Mouse (Mus musculus): ENCODE measurements around the gene Lrrc73. TPM values are rescaled to one million over a fixed set of nuclear protein-coding genes. Genes with fewer than 3 reads are reported as not detected.
A peak's percentile ranks its signal among the peaks of the same experiment; 100 is the strongest.

The Lrrc73 gene
- total and polyA plus RNA-seq, 3 experiments: 0.21 to 0.70 (median 0.34) TPM

GRCm38 (mm10) chr17:46283140-46283539 lies 29.8 kb downstream of the Lrrc73 start:
- peaks cover 7% of the 10 kb centered on the region for H3K4me1 ChIP-seq (ENCODE audit: control insufficient read depth, insufficient read depth, low read length)
- H3K27ac ChIP-seq: peak overlapping the region; percentile 24; the same call in 1 of the 2 replicates
- no peaks in the 10 kb centered on the region for H3K27me3 ChIP-seq (ENCODE audit: control insufficient read depth, insufficient read depth, low read length)
- no peak for TF ChIP-seq EP300 (IDR thresholded peaks at IDR 0.05; ENCODE audit: insufficient read depth, low read depth, low read length)
- TF ChIP-seq POLR2A (IDR thresholded peaks at IDR 0.05; ENCODE audit: insufficient read depth, low read depth, low read length): no peak
- TF ChIP-seq CTCF (IDR thresholded peaks at IDR 0.05): no peak
- peaks cover 2% of the 10 kb centered on the region; the same call in 1 of the 2 replicates for H3K79me2 ChIP-seq (replicated peaks; ENCODE audit: control insufficient read depth, insufficient read depth, low read length)
- 33% methylated on average over 9 of the region's 9 CpGs for WGBS
- peak overlapping the region; percentile 59 for H3K4me3 ChIP-seq
- peaks cover 2% of the 10 kb centered on the region for H3K36me3 ChIP-seq (ENCODE audit: control insufficient read depth, insufficient read depth, low read length)
- intact Hi-C loops (cut with DNase I): no loop called here
- DNase-seq: no peak
- no peak overlapping the region for H3K9ac ChIP-seq (ENCODE audit: low read depth, low read length)

- Histone ChIP-seq H3K4me1 (ENCODE audit: control insufficient read depth, insufficient read depth, low read length) (peaks cover 9% of the 10 kb centered on the region), H3K4me3 (no peak overlapping the region), H3K27ac (no peak overlapping the region), H3K9ac (ENCODE audit: low read depth, low read length) (no peak overlapping the region), H3K79me2 (replicated peaks; ENCODE audit: control insufficient read depth, insufficient read depth, low read length) (no peaks in the 10 kb centered on the region), H3K27me3 (ENCODE audit: control insufficient read depth, insufficient read depth, low read length) (no peaks in the 10 kb centered on the region), H3K36me3 (ENCODE audit: control insufficient read depth, insufficient read depth, low read length) (peaks cover 2% of the 10 kb centered on the region; the same call in 1 of the 2 replicates)
- TF ChIP-seq EP300 (IDR thresholded peaks at IDR 0.05; ENCODE audit: insufficient read depth, low read depth, low read length) (no peak), POLR2A (IDR thresholded peaks at IDR 0.05; ENCODE audit: insufficient read depth, low read depth, low read length) (no peak), CTCF (IDR thresholded peaks at IDR 0.05) (no peak)
- 70% methylated on average over 8 of the region's 8 CpGs for WGBS
- no peak for DNase-seq
- intact Hi-C loops (cut with DNase I): no loop called here
These were observed 30.6 kb downstream of the Lrrc73 start for GRCm38 (mm10) chr17:46283911-46284310.

- H3K9ac ChIP-seq (ENCODE audit: low read depth, low read length): no peak overlapping the region
- no peak overlapping the region for H3K27ac ChIP-seq
- H3K4me1 ChIP-seq (ENCODE audit: control insufficient read depth, insufficient read depth, low read length): peaks cover 9% of the 10 kb centered on the region
- WGBS: 52% methylated on average over 7 of the region's 7 CpGs
- DNase-seq: no peak
- H3K4me3 ChIP-seq: no peak overlapping the region
- TF ChIP-seq CTCF (IDR thresholded peaks at IDR 0.05): no peak
- TF ChIP-seq POLR2A (IDR thresholded peaks at IDR 0.05; ENCODE audit: insufficient read depth, low read depth, low read length): no peak
- TF ChIP-seq EP300 (IDR thresholded peaks at IDR 0.05; ENCODE audit: insufficient read depth, low read depth, low read length): no peak
- intact Hi-C loops (cut with DNase I): no loop called here
- peaks cover 2% of the 10 kb centered on the region; the same call in 1 of the 2 replicates for H3K36me3 ChIP-seq (ENCODE audit: control insufficient read depth, insufficient read depth, low read length)
- no peaks in the 10 kb centered on the region for H3K79me2 ChIP-seq (replicated peaks; ENCODE audit: control insufficient read depth, insufficient read depth, low read length)
- no peaks in the 10 kb centered on the region for H3K27me3 ChIP-seq (ENCODE audit: control insufficient read depth, insufficient read depth, low read length)
These were observed 31.3 kb downstream of the Lrrc73 start for GRCm38 (mm10) chr17:46284653-46285052.

DNA sequence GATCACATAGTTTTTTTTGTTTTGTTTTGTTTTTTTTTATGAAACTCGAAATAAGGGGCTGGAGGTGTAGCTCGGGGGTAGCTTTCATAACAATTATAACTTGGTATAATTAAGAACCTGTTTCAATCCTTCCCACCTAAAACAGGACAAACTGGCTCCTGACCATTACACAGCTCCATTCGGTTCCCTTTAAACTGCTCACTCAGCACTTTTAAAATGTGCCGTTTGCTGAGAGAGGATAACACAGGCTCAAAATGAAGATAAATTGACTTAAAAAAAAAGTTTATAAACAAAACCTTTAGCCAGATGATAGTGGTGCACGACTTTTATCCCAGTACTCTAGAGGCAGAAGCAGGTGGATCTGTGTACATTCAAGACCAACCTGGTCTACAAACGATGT lies 32.1 kb downstream of the Lrrc73 start:
- 57% methylated on average over 6 of the region's 6 CpGs for WGBS

GRCm38 (mm10) chr17:46287678-46288095 lies 34.4 kb downstream of the Lrrc73 start:
- Histone ChIP-seq H3K27ac (peak overlapping the region; percentile 64), H3K27me3 (ENCODE audit: control insufficient read depth, insufficient read depth, low read length) (no peaks in the 10 kb centered on the region), H3K36me3 (ENCODE audit: control insufficient read depth, insufficient read depth, low read length) (no peaks in the 10 kb centered on the region), H3K4me3 (no peak overlapping the region), H3K4me1 (ENCODE audit: control insufficient read depth, insufficient read depth, low read length) (peaks cover 7% of the 10 kb centered on the region), H3K9ac (ENCODE audit: low read depth, low read length) (no peak overlapping the region), H3K79me2 (replicated peaks; ENCODE audit: control insufficient read depth, insufficient read depth, low read length) (no peaks in the 10 kb centered on the region)
- WGBS: 23% methylated on average over 11 of the region's 11 CpGs
- TF ChIP-seq POLR2A (IDR thresholded peaks at IDR 0.05; ENCODE audit: insufficient read depth, low read depth, low read length): no peak
- peak; percentile 90; the same call in 1 of the 2 replicates for TF ChIP-seq EP300 (IDR thresholded peaks at IDR 0.05; ENCODE audit: insufficient read depth, low read depth, low read length)
- peak; percentile 70 to 76 for DNase-seq
- intact Hi-C loops (cut with DNase I): loop anchor here (2.0 kb wide), 1 partner anchor 15 kb away; no protein-coding TSS in a partner anchor

More for the DNA sequence above, 32.1 kb downstream of the Lrrc73 start:
- DNase-seq: no peak
- no peaks in the 10 kb centered on the region for H3K27me3 ChIP-seq (ENCODE audit: control insufficient read depth, insufficient read depth, low read length)
- H3K9ac ChIP-seq (ENCODE audit: low read depth, low read length): no peak overlapping the region
- peaks cover 2% of the 10 kb centered on the region; the same call in 1 of the 2 replicates for H3K36me3 ChIP-seq (ENCODE audit: control insufficient read depth, insufficient read depth, low read length)
- intact Hi-C loops (cut with DNase I): no loop called here
- no peaks in the 10 kb centered on the region for H3K79me2 ChIP-seq (replicated peaks; ENCODE audit: control insufficient read depth, insufficient read depth, low read length)
- H3K4me3 ChIP-seq: no peak overlapping the region
- TF ChIP-seq CTCF (IDR thresholded peaks at IDR 0.05): no peak
- TF ChIP-seq EP300 (IDR thresholded peaks at IDR 0.05; ENCODE audit: insufficient read depth, low read depth, low read length): no peak
- TF ChIP-seq POLR2A (IDR thresholded peaks at IDR 0.05; ENCODE audit: insufficient read depth, low read depth, low read length): no peak
- H3K4me1 ChIP-seq (ENCODE audit: control insufficient read depth, insufficient read depth, low read length): peaks cover 9% of the 10 kb centered on the region
- no peak overlapping the region for H3K27ac ChIP-seq

DNA sequence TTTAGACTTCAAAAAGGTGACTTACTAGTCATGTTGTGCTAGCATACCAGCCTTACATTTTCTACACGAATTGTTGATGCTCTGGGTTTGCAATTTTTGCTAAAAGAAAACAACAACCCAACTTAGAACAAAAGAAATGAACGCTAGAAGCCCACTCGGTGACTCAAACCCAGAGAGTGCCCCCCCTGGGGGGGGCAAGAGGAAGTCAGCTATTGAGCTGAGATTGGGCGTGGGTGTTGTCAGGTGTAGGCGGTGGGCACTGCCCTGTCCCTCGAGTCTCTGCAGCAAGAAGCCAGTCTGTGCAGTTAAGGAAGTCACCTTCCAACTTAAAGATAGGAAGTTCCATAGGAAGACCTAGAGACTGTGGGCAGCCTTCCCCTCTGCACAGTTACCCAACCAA lies 43.3 kb downstream of the Lrrc73 start:
- Histone ChIP-seq H3K4me1 (ENCODE audit: control insufficient read depth, insufficient read depth, low read length) (no peaks in the 10 kb centered on the region; the same call in 1 of the 2 replicates), H3K4me3 (no peak overlapping the region), H3K27ac (no peak overlapping the region), H3K36me3 (ENCODE audit: control insufficient read depth, insufficient read depth, low read length) (no peaks in the 10 kb centered on the region), H3K9ac (ENCODE audit: low read depth, low read length) (no peak overlapping the region), H3K27me3 (ENCODE audit: control insufficient read depth, insufficient read depth, low read length) (peaks cover 2% of the 10 kb centered on the region), H3K79me2 (replicated peaks; ENCODE audit: control insufficient read depth, insufficient read depth, low read length) (no peaks in the 10 kb centered on the region)
- no peak for TF ChIP-seq CTCF (IDR thresholded peaks at IDR 0.05)
- TF ChIP-seq EP300 (IDR thresholded peaks at IDR 0.05; ENCODE audit: insufficient read depth, low read depth, low read length): no peak
- no peak for TF ChIP-seq POLR2A (IDR thresholded peaks at IDR 0.05; ENCODE audit: insufficient read depth, low read depth, low read length)
- intact Hi-C loops (cut with DNase I): loop anchor here (5.0 kb wide), 1 partner anchor 564 kb away; the partner anchor contains the start of gene 1600014C23Rik
- DNase-seq: no peak
- WGBS: 22% methylated on average over 6 of the region's 6 CpGs
